Mouse (Mus musculus) liver, embryonic 14.5 days (tissue): ENCODE measurements at regions not wholly inside any gene's neighbourhood (a gene's known extent, or its start where the extent isn't known, plus 50 kb on each side); places are given as distances from the start of the nearest gene placed in this dataset.

Experiments
- ATAC-seq: fragments of 200-750 bp; cut with Nextera tagmentation; 2 replicates; pipeline ENCODE4 v1.8.0; 2017; ENCODE audit warnings: moderate number of reproducible peaks, mild to moderate bottlenecking, moderate library complexity; ENCODE audit not compliant: insufficient read depth
- DNase-seq, 3 experiments: peaks; one replicate each; pipeline ENCODE4 v3.0.0-alpha.2; 2012 to 2013; ENCODE audit warnings: low read depth in 3 of 3, low spot score in 3 of 3
- H3K27ac ChIP-seq: fragments of 300-500 bp; sonication (generic); 2 replicates; pipeline ENCODE4 v1.5.1; 2014; ENCODE audit warnings: moderate library complexity, mild to moderate bottlenecking, control low read depth, inconsistent platforms
- H3K27me3 ChIP-seq: fragments of 300-500 bp; sonication (generic); 2 replicates; pipeline ENCODE4 v1.6.1; 2014; ENCODE audit warnings: mild to moderate bottlenecking, low read length, moderate library complexity; ENCODE audit not compliant: control insufficient read depth, insufficient read depth
- H3K36me3 ChIP-seq: fragments of 300-500 bp; sonication (generic); replicated peaks from 2 replicates; pipeline ENCODE4 v1.6.1; 2014; ENCODE audit warnings: low read depth; ENCODE audit not compliant: control insufficient read depth, insufficient read depth
- H3K4me1 ChIP-seq, 2 experiments: fragments of 200-500 bp in 1 of 2; fragments of 300-500 bp in 1 of 2; sonication (generic) in 1 of 2; replicated peaks; 2 replicates each; pipeline ENCODE4 v1.6.1; 2012 to 2014; ENCODE audit warnings: antibody characterized with exemption in 1 of 2, inconsistent platforms in 1 of 2, low read length in 1 of 2; ENCODE audit not compliant: control insufficient read depth in 2 of 2, insufficient read depth in 2 of 2
- H3K4me2 ChIP-seq: fragments of 300-500 bp; sonication (generic); 2 replicates; pipeline ENCODE4 v1.6.1; 2014; ENCODE audit warnings: low read depth, mild to moderate bottlenecking, control low read depth, moderate library complexity
- H3K4me3 ChIP-seq, 2 experiments: fragments of 200-500 bp in 1 of 2; fragments of 300-500 bp in 1 of 2; sonication (generic) in 1 of 2; 2 replicates each; pipeline ENCODE4 v1.5.1; 2012 to 2014; ENCODE audit warnings: low read depth in 2 of 2, low read length in 2 of 2, mild to moderate bottlenecking in 2 of 2, control low read depth in 1 of 2, inconsistent platforms in 1 of 2, moderate library complexity in 1 of 2; ENCODE audit not compliant: insufficient read depth in 1 of 2
- H3K9ac ChIP-seq: fragments of 300-500 bp; sonication (generic); replicated peaks from 2 replicates; pipeline ENCODE4 v1.6.1; 2014; ENCODE audit warnings: mild to moderate bottlenecking, control low read depth, moderate library complexity
- H3K9me3 ChIP-seq: fragments of 300-500 bp; sonication (generic); 2 replicates; pipeline ENCODE4 v1.6.1; 2016; ENCODE audit warnings: low read length, mixed read lengths; ENCODE audit not compliant: control insufficient read depth
- CTCF ChIP-seq: IDR thresholded peaks from 2 replicates; pipeline ENCODE4 v1.5.1; 2016; ENCODE audit warnings: antibody characterized with exemption, low read depth, control low read depth
- EP300 ChIP-seq: IDR thresholded peaks from 2 replicates; pipeline ENCODE4 v1.6.1; 2016; ENCODE audit warnings: antibody characterized with exemption, low read depth
- WGBS: fragments of 180-500 bp; shearing (Covaris S2); extraction: QIAGEN DNeasy Blood & Tissue Kit; methylation state at CpG from one replicate; pipeline ENCODE4 v1.1.7; 2014; ENCODE audit not compliant: insufficient replicate concordance; 5-methylcytosine and 5-hydroxymethylcytosine counted together

- Histone ChIP-seq H3K4me1 (no peaks in the 10 kb centered on the region), H3K27me3 (no peaks in the 10 kb centered on the region), H3K9me3 (no peaks in the 10 kb centered on the region), H3K4me2 (no peak overlapping the region), H3K9ac (no peak overlapping the region), H3K4me3 (no peak overlapping the region), H3K27ac (no peak overlapping the region), H3K36me3 (no peaks in the 10 kb centered on the region)
- ATAC-seq (no peak), DNase-seq (no peak)
- TF ChIP-seq EP300: no peak
- no peak for TF ChIP-seq CTCF
- WGBS: 60% methylated on average over 3 of the region's 3 CpGs
Measured at GRCm38 (mm10) chr14:67181586-67181985, 1172.6 kb upstream of the Gulo start.

GRCm38 (mm10) chr14:67179549-67179948, 1170.5 kb upstream of the Gulo start:
- Histone ChIP-seq H3K36me3 (no peaks in the 10 kb centered on the region), H3K27ac (no peak overlapping the region), H3K4me2 (no peak overlapping the region), H3K27me3 (no peaks in the 10 kb centered on the region), H3K4me1 (no peaks in the 10 kb centered on the region), H3K9me3 (no peaks in the 10 kb centered on the region), H3K4me3 (no peak overlapping the region), H3K9ac (no peak overlapping the region)
- no peak for TF ChIP-seq EP300
- TF ChIP-seq CTCF: no peak
- DNase-seq (no peak), ATAC-seq (no peak)

GRCm38 (mm10) chr14:67178329-67179039, 1169.5 kb upstream of the Gulo start:
- Histone ChIP-seq H3K9ac (no peak overlapping the region), H3K4me1 (no peaks in the 10 kb centered on the region), H3K4me3 (no peak overlapping the region), H3K27me3 (no peaks in the 10 kb centered on the region), H3K36me3 (no peaks in the 10 kb centered on the region), H3K27ac (no peak overlapping the region), H3K4me2 (no peak overlapping the region), H3K9me3 (no peaks in the 10 kb centered on the region)
- WGBS: 20% methylated on average over 9 of the region's 9 CpGs
- DNase-seq (no peak), ATAC-seq (no peak)
- TF ChIP-seq CTCF (no peak), EP300 (no peak)

GRCm38 (mm10) chr14:67176672-67177071, 1167.7 kb upstream of the Gulo start:
- ATAC-seq: no peak
- DNase-seq: no peak
- no peaks in the 10 kb centered on the region for H3K27me3 ChIP-seq
- H3K4me1 ChIP-seq: no peaks in the 10 kb centered on the region
- no peaks in the 10 kb centered on the region for H3K9me3 ChIP-seq
- no peak overlapping the region for H3K4me3 ChIP-seq
- H3K9ac ChIP-seq: no peak overlapping the region
- H3K27ac ChIP-seq: no peak overlapping the region
- TF ChIP-seq CTCF (no peak), EP300 (no peak)
- no peak overlapping the region for H3K4me2 ChIP-seq
- WGBS: 52% methylated on average over 6 of the region's 6 CpGs
- H3K36me3 ChIP-seq: no peaks in the 10 kb centered on the region

- TF ChIP-seq CTCF (no peak), EP300 (no peak)
- no peaks in the 10 kb centered on the region for H3K27me3 ChIP-seq
- DNase-seq (no peak), ATAC-seq (no peak)
- H3K4me2 ChIP-seq: no peak overlapping the region
- H3K4me3 ChIP-seq: no peak overlapping the region
- H3K9ac ChIP-seq: no peak overlapping the region
- H3K36me3 ChIP-seq: no peaks in the 10 kb centered on the region
- H3K9me3 ChIP-seq: no peaks in the 10 kb centered on the region
- 68% methylated on average over 6 of the region's 6 CpGs for WGBS
- H3K4me1 ChIP-seq: no peaks in the 10 kb centered on the region
- H3K27ac ChIP-seq: no peak overlapping the region
Measured at GRCm38 (mm10) chr14:67176100-67176499, 1167.1 kb upstream of the Gulo start.
